Mouse (Mus musculus): Measurements from ENCODE around the gene Scgb2b15. TPM values are rescaled to one million over a fixed set of nuclear protein-coding genes. Genes with fewer than 3 reads are reported as not detected.
"Not testable (repeated sequence)": the region's sequence is repeated elsewhere in the genome, so short reads cannot be mapped to it uniquely, and the experiment has no call there.

Scgb2b15 gene
- polyA plus RNA-seq (2015; fragmentation: Nextera tagmentation; extraction: Ambion mirVana) = not detected in 2 replicates

DNA sequence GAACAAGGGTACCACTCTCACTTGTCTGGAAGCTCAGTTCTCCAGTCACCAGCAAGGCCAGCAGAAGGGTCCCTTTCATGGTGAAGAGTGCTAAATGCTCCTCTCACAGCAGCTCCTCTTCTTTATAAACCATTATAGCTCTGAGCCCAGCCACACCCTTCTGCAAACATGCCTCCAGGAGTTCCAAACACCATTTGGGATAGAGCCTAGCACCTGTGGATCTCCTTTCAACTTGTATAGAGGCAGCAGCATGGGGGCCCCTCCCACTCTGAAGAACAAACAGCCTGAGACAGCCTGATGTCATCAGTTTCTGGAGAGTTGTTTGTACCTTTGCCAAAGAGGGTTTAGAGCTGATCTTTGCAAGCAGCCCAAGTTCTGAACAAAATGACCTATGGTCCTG is at the start of gene Scgb2b15:
Gene Scgb2b15 (minus strand): TSS at position 101 of the 400 bp plus-strand sequence.
- H3K36me3 ChIP-seq; ATAC-seq (replicated peaks; ENCODE audit: low FRiP score); H3K4me2 ChIP-seq: not testable (repeated sequence)

DNA sequence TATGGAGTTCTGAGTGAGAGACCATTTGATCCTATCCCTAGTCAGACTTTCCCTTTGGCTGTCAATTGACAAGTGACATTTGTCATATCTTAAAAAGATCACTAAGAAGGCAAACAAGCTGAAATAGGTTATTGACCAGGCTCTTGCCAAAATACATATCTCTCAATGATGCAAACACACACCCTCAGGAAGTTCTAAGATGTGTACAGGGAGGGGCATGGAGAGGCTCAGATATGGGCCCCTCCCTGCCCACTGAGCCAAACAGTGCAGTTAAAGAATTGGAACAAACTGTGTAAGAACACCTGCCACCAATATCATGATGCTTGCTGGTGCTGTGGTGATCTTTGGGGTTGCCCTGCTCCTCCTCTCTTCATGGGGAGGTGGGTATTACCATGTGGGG is 6.8 kb upstream of the Scgb2b15 start, which contains the start of gene Scgb1b15:
Gene Scgb1b15 (plus strand): TSS at position 301 of the 400 bp plus-strand sequence.
- not testable (repeated sequence) for H3K9ac ChIP-seq; H3K9me3 ChIP-seq (replicated peaks); H3K4me2 ChIP-seq; H3K36me3 ChIP-seq; H3K4me1 ChIP-seq; H3K27ac ChIP-seq; H3K27me3 ChIP-seq; H3K4me3 ChIP-seq (replicated peaks); ATAC-seq (replicated peaks; ENCODE audit: low FRiP score)

More for the DNA sequence above, at the start of gene Scgb2b15:
- H3K9me3 ChIP-seq (replicated peaks); H3K27ac ChIP-seq; H3K4me3 ChIP-seq (replicated peaks); H3K27me3 ChIP-seq; H3K4me1 ChIP-seq; H3K9ac ChIP-seq: not testable (repeated sequence)

Other genes starting within 250 kb of the Scgb2b15 start
- not detected in 2 replicates for gene Scgb1b15, start 6.9 kb upstream of the Scgb2b15 start, polyA plus RNA-seq (2015; fragmentation: Nextera tagmentation; extraction: Ambion mirVana)
- not detected in 2 replicates for gene Scgb2b17, start 226.9 kb upstream of the Scgb2b15 start, polyA plus RNA-seq (2015; fragmentation: Nextera tagmentation; extraction: Ambion mirVana)
- not detected in 2 replicates for gene Scgb1b17, start 233.8 kb upstream of the Scgb2b15 start, polyA plus RNA-seq (2015; fragmentation: Nextera tagmentation; extraction: Ambion mirVana)

Measured in kidney, embryonic 15.5 days (tissue).